Mouse (Mus musculus) left cerebral cortex, postnatal 14 days (tissue): ENCODE measurements at regions not wholly inside any gene's neighbourhood (a gene's known extent, or its start where the extent isn't known, plus 50 kb on each side); places are given as distances from the start of the nearest gene placed in this dataset.
A peak's percentile ranks its signal among the peaks of the same experiment; 100 is the strongest.

Experiments used
- DNase-seq, 2 experiments: peaks; one replicate each; pipeline ENCODE4 v3.0.0; 2021 to 2022; ENCODE audit warnings: low spot score in 2 of 2, mixed read lengths in 1 of 2
- intact Hi-C: fragments of 180-260 bp; cut with DNase I; formaldehyde crosslinking; loops from one replicate; pipeline ENCODE4 v1.15.1; 2025

DNA sequence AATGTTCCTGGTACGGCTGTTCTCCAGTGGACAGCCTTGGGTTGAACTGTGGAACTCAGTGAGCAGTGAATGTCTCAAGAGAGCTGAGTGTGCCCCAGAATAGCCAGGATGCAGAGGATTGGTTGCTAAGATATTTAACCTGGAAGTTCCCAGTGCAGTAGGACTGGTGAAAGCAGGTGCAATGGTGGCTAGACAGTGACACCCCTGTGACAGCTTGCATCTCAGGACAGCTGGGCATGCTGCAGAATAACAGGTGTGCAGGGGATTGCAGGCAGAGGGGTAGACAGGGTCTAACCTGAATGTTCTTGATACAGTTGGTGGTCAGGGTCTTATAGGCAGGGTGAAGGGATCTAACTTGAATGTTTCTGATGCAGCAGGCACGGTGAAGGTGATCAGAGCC, 223.0 kb downstream of the Pabpc4l start:
- no peak for DNase-seq
- intact Hi-C loops, result no loop called here

DNA sequence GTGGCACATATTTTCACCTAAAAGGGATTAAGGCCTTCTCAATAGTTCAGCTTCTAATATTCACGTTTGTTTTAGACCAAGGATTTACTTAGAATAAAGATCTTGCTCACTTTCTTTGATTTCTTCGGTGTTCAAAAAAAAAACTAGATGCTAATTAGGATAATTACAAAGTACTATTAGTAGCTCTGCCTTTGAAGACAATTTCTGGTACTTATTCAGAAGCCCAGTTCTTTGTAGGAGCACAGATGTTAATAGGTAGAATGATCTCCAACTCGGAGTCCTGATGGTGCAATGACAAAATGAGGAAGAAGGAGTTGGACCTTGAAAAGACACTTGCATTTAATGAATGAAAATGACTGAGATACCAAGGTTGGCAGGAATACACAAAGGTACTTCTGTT, 242.3 kb downstream of the Pabpc4l start:
- intact Hi-C loops, result no loop called here
- no peak for DNase-seq

DNA sequence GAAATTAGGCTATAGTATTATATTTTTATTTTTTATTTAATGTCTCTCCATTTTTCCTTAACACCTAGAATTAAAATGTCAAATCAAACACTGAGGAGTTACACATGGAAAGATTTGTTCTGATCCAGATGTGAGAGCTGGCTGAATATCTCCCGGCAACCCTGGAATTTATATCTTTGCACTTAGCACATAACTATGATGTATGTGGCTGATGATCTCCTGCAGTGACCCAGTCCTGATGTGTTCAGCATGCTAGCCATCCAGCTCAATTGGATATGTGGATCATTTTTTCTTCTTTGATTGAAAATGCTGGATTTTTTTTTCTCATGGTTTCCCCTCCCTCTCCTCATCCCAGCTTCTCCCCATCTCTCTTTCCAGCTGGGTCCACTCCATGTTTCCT, 252.8 kb downstream of the Pabpc4l start:
- intact Hi-C loops, result no loop called here
- no peak for DNase-seq

DNA sequence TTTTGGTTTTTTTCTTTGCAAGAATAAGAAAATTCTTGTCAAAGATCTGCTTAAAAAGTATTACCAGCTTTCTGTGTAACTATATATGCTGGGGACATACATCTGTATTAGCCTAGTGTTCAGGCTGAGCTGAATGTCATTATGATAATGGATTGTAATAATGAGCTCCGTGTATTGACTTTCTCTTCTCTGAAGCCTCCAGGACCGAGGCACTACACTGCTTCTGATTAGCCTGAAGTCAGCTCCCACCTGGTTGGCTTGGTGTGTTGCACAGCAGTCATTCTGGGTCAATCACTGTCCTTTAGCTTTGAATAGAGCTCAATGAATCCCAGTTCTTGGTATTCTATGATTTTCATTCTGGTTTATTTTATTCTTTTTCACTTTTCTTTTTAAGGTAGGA, 253.3 kb downstream of the Pabpc4l start:
- intact Hi-C loops, result no loop called here
- no peak for DNase-seq

DNA sequence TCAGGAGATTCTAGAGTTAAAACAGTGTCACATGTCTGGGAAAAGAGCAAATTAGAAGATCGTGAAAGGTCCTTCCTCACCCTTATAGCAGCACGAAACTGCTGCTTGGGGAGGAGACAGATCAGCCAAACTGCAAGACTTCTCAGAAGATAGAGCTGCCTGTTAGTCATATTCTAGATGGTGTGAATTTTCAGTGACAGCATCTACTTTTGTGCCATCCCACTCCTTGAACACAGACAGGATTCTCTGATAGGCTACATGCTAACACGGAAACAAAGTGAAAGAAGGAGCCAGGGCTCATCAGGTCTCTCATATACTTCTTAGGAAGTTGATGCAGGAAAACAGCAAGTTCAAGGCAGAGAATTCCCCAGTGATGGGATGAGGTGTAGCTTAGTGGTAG, 273.5 kb downstream of the Pabpc4l start:
- DNase-seq, result peak in 1 of 2 experiments; percentile 1
- intact Hi-C loops, result no loop called here

DNA sequence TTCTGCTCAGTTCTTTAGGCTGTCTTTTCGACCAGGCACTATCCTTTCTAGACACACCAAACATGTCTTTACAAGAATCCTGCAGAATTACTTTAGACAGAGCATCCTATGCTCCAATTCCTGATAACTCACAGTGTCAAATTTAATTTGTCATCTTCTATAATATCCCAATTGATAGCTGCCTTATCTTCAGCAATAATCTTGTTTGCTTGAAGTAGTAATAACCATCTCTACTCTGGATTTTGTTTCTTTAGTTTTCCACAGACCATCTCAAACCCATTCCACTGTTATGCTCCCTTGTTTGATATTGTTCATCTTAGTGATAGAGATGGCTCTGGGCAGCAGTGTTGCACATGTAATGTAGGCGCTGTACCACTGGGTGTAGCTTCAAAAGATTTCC, 297.6 kb downstream of the Pabpc4l start:
- intact Hi-C loops, result no loop called here

More for the DNA sequence above, 297.6 kb downstream of the Pabpc4l start:
- DNase-seq, result no peak
